Mouse (Mus musculus): ENCODE measurements at regions not wholly inside any gene's neighbourhood (a gene's known extent, or its start where the extent isn't known, plus 50 kb on each side); places are given as distances from the start of the nearest gene placed in this dataset.

- H3ac ChIP-seq (ENCODE audit: control insufficient read depth, insufficient read length), result no peak overlapping the region
- no peak overlapping the region for H3K4me3 ChIP-seq
- H3K27me3 ChIP-seq (ENCODE audit: control insufficient read depth, insufficient read depth, insufficient read length), result no peaks in the 10 kb centered on the region
- peak overlapping the region; percentile 81 for H3K4me2 ChIP-seq (ENCODE audit: low read depth)
- TF ChIP-seq E2F4 (IDR thresholded peaks at IDR 0.05; ENCODE audit: insufficient read depth) (no peak), CEBPB (IDR thresholded peaks at IDR 0.05; ENCODE audit: insufficient read depth, poor library complexity, severe bottlenecking) (no peak), USF1 (IDR thresholded peaks at IDR 0.05; ENCODE audit: low read depth) (no peak), MYOD1 (IDR thresholded peaks at IDR 0.05; ENCODE audit: control insufficient read depth in 1 of 3, insufficient read length in 2 of 3, low read depth in 2 of 3) (peak in 1 of 3 experiments; percentile 28)
- no peaks in the 10 kb centered on the region for H3K36me3 ChIP-seq (ENCODE audit: control insufficient read depth, insufficient read depth)
- no peaks in the 10 kb centered on the region for H3K79me2 ChIP-seq (ENCODE audit: control insufficient read depth, insufficient read depth)
These were observed 122.8 kb upstream of the Col5a2 start for GRCm38 (mm10) chr1:45625921-45626320.

GRCm38 (mm10) chr1:45626733-45627132 lies 123.7 kb upstream of the Col5a2 start:
- no peaks in the 10 kb centered on the region for H3K79me2 ChIP-seq (ENCODE audit: control insufficient read depth, insufficient read depth)
- TF ChIP-seq CEBPB (IDR thresholded peaks at IDR 0.05; ENCODE audit: insufficient read depth, poor library complexity, severe bottlenecking), result no peak
- TF ChIP-seq MYOG (IDR thresholded peaks at IDR 0.05; ENCODE audit: control insufficient read depth in 1 of 3, insufficient read depth in 1 of 3, insufficient read length in 2 of 3, low read depth in 2 of 3), result no peak
- TF ChIP-seq MAX (IDR thresholded peaks at IDR 0.05; ENCODE audit: low read depth), result no peak
- TF ChIP-seq TCF12 (IDR thresholded peaks at IDR 0.05; ENCODE audit: insufficient read depth, poor library complexity, severe bottlenecking), result no peak
- no peak for TF ChIP-seq MYOD1 (IDR thresholded peaks at IDR 0.05; ENCODE audit: control insufficient read depth in 1 of 3, insufficient read length in 2 of 3, low read depth in 2 of 3)
- no peak for TF ChIP-seq POLR2A (IDR thresholded peaks at IDR 0.05; ENCODE audit: insufficient read length, low read depth)
- H3K36me3 ChIP-seq (ENCODE audit: control insufficient read depth, insufficient read depth), result no peaks in the 10 kb centered on the region
- H3ac ChIP-seq (ENCODE audit: control insufficient read depth, insufficient read length), result no peak overlapping the region
- no peak overlapping the region for H3K4me3 ChIP-seq
- no peaks in the 10 kb centered on the region for H3K27me3 ChIP-seq (ENCODE audit: control insufficient read depth, insufficient read depth, insufficient read length)
- H3K4me2 ChIP-seq (ENCODE audit: low read depth), result peak overlapping the region; percentile 81

- no peak overlapping the region for H3K4me3 ChIP-seq
- no peaks in the 10 kb centered on the region for H3K27me3 ChIP-seq (ENCODE audit: control insufficient read depth, insufficient read depth, insufficient read length)
- no peaks in the 10 kb centered on the region for H3K36me3 ChIP-seq (ENCODE audit: control insufficient read depth, insufficient read depth)
- H3K4me2 ChIP-seq (ENCODE audit: low read depth), result no peak overlapping the region
- TF ChIP-seq TCF3 (IDR thresholded peaks at IDR 0.05; ENCODE audit: insufficient read length, low read depth) (no peak), POLR2A (IDR thresholded peaks at IDR 0.05; ENCODE audit: insufficient read length, low read depth) (no peak), MYOD1 (IDR thresholded peaks at IDR 0.05; ENCODE audit: control insufficient read depth in 1 of 3, insufficient read length in 2 of 3, low read depth in 2 of 3) (no peak), CEBPB (IDR thresholded peaks at IDR 0.05; ENCODE audit: insufficient read depth, poor library complexity, severe bottlenecking) (no peak), MYOG (IDR thresholded peaks at IDR 0.05; ENCODE audit: control insufficient read depth in 1 of 3, insufficient read depth in 1 of 3, insufficient read length in 2 of 3, low read depth in 2 of 3) (no peak), TCF12 (IDR thresholded peaks at IDR 0.05; ENCODE audit: insufficient read depth, poor library complexity, severe bottlenecking) (no peak), REST (IDR thresholded peaks at IDR 0.05; ENCODE audit: insufficient read depth, insufficient read length) (no peak), POLR2AphosphoS2 (IDR thresholded peaks at IDR 0.05; ENCODE audit: insufficient read length, low read depth) (no peak), USF1 (IDR thresholded peaks at IDR 0.05; ENCODE audit: low read depth) (no peak), SRF (IDR thresholded peaks at IDR 0.05; ENCODE audit: control insufficient read depth, insufficient read length, low read depth) (no peak), MAX (IDR thresholded peaks at IDR 0.05; ENCODE audit: low read depth) (no peak), E2F4 (IDR thresholded peaks at IDR 0.05; ENCODE audit: insufficient read depth) (no peak)
- H3K79me2 ChIP-seq (ENCODE audit: control insufficient read depth, insufficient read depth), result no peaks in the 10 kb centered on the region
- H3ac ChIP-seq (ENCODE audit: control insufficient read depth, insufficient read length), result no peak overlapping the region
These were observed 124.8 kb upstream of the Col5a2 start for GRCm38 (mm10) chr1:45627840-45628239.

GRCm38 (mm10) chr1:45647301-45647700 lies 144.2 kb upstream of the Col5a2 start:
- no peak overlapping the region for H3K4me2 ChIP-seq (ENCODE audit: low read depth)
- no peaks in the 10 kb centered on the region for H3K36me3 ChIP-seq (ENCODE audit: control insufficient read depth, insufficient read depth)
- no peak for TF ChIP-seq USF1 (IDR thresholded peaks at IDR 0.05; ENCODE audit: low read depth)
- TF ChIP-seq POLR2A (IDR thresholded peaks at IDR 0.05; ENCODE audit: insufficient read length, low read depth), result no peak
- TF ChIP-seq TCF3 (IDR thresholded peaks at IDR 0.05; ENCODE audit: insufficient read length, low read depth), result no peak
- no peak for TF ChIP-seq MAX (IDR thresholded peaks at IDR 0.05; ENCODE audit: low read depth)
- no peaks in the 10 kb centered on the region for H3K27me3 ChIP-seq (ENCODE audit: control insufficient read depth, insufficient read depth, insufficient read length)
- no peaks in the 10 kb centered on the region for H3K79me2 ChIP-seq (ENCODE audit: control insufficient read depth, insufficient read depth)
- H3ac ChIP-seq (ENCODE audit: control insufficient read depth, insufficient read length), result no peak overlapping the region
- no peak overlapping the region for H3K4me3 ChIP-seq

- H3K79me2 ChIP-seq (ENCODE audit: control insufficient read depth, insufficient read depth), result no peaks in the 10 kb centered on the region
- H3K4me2 ChIP-seq (ENCODE audit: low read depth), result no peak overlapping the region
- no peak overlapping the region for H3ac ChIP-seq (ENCODE audit: control insufficient read depth, insufficient read length)
- H3K36me3 ChIP-seq (ENCODE audit: control insufficient read depth, insufficient read depth), result no peaks in the 10 kb centered on the region
- H3K4me3 ChIP-seq, result no peak overlapping the region
- TF ChIP-seq MYOD1 (IDR thresholded peaks at IDR 0.05; ENCODE audit: control insufficient read depth in 1 of 3, insufficient read length in 2 of 3, low read depth in 2 of 3) (no peak), MAX (IDR thresholded peaks at IDR 0.05; ENCODE audit: low read depth) (no peak), MYOG (IDR thresholded peaks at IDR 0.05; ENCODE audit: control insufficient read depth in 1 of 3, insufficient read depth in 1 of 3, insufficient read length in 2 of 3, low read depth in 2 of 3) (no peak), SRF (IDR thresholded peaks at IDR 0.05; ENCODE audit: control insufficient read depth, insufficient read length, low read depth) (no peak), CEBPB (IDR thresholded peaks at IDR 0.05; ENCODE audit: insufficient read depth, poor library complexity, severe bottlenecking) (no peak), POLR2AphosphoS2 (IDR thresholded peaks at IDR 0.05; ENCODE audit: insufficient read length, low read depth) (no peak), REST (IDR thresholded peaks at IDR 0.05; ENCODE audit: insufficient read depth, insufficient read length) (no peak), POLR2A (IDR thresholded peaks at IDR 0.05; ENCODE audit: insufficient read length, low read depth) (no peak), TCF3 (IDR thresholded peaks at IDR 0.05; ENCODE audit: insufficient read length, low read depth) (no peak), E2F4 (IDR thresholded peaks at IDR 0.05; ENCODE audit: insufficient read depth) (no peak)
- H3K27me3 ChIP-seq (ENCODE audit: control insufficient read depth, insufficient read depth, insufficient read length), result no peaks in the 10 kb centered on the region
These were observed 141.7 kb upstream of the Wdr75 start for GRCm38 (mm10) chr1:45653248-45653647.

All from myocyte (in vitro differentiated cells).